Mouse (Mus musculus): ENCODE results near the gene Aadacl3. TPM values are rescaled to one million over a fixed set of nuclear protein-coding genes. Genes with fewer than 3 reads are reported as not detected.

Aadacl3 gene
- not detected in 2 replicates for polyA plus RNA-seq (2015; fragmentation: Nextera tagmentation; extraction: Ambion mirVana)

- no peaks in the 10 kb centered on the region for H3K27me3 ChIP-seq (ENCODE audit: control insufficient read depth, insufficient read depth, low read depth, low read length)
- ATAC-seq (ENCODE audit: low read depth) = no peak
- no peak within 1 kb of the TSS for H3K4me2 ChIP-seq (ENCODE audit: low read depth, low read length)
- 35% methylated on average over 3 of the region's 3 CpGs for WGBS (ENCODE audit: insufficient replicate concordance)
- no peak within 1 kb of the TSS for H3K4me3 ChIP-seq (ENCODE audit: low read depth, low read length)
- no peaks in the 10 kb centered on the region for H3K9me3 ChIP-seq (replicated peaks; ENCODE audit: control insufficient read depth, low read length)
- H3K9ac ChIP-seq (ENCODE audit: low read depth, low read length) = no peak within 1 kb of the TSS
- no peaks in the 10 kb centered on the region for H3K36me3 ChIP-seq (ENCODE audit: control insufficient read depth, insufficient read depth)
- no peaks in the 10 kb centered on the region for H3K4me1 ChIP-seq (ENCODE audit: control insufficient read depth, low read depth, low read length)
- H3K27ac ChIP-seq (ENCODE audit: low read length) = no peak within 1 kb of the TSS
These were observed at the start of gene Aadacl3 for GRCm38 (mm10) chr4:144463656-144464055. Aadacl3 (minus strand) TSS chr4:144463756.

DNA sequence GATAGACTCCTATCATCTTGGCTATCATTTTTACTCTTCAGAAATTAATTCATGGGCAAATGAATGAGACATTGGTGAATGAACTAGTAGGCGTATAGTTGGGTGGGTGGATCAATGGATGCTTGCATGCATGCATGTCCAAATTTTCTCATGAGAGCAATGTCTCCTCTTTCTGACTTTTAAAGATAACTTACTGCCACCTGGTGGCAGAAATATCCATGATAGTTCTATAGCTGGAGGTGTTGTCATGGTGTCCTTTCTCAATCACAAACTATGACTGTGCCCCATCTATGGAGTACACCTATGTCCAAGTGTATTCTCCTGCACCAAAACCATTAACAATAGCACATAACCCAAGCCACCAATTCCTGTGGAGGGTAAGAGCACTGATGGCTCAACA is 43.0 kb upstream of the Aadacl3 start:
- 51% methylated on average over 1 of the region's 1 CpGs for WGBS (ENCODE audit: insufficient replicate concordance)
- no peak overlapping the region for H3K9ac ChIP-seq (ENCODE audit: low read depth, low read length)
- H3K36me3 ChIP-seq (ENCODE audit: control insufficient read depth, insufficient read depth) = no peaks in the 10 kb centered on the region
- ATAC-seq (ENCODE audit: low read depth) = no peak
- H3K9me3 ChIP-seq (replicated peaks; ENCODE audit: control insufficient read depth, low read length) = no peaks in the 10 kb centered on the region; the same call in 1 of the 2 replicates
- no peak overlapping the region for H3K4me3 ChIP-seq (ENCODE audit: low read depth, low read length)
- no peak overlapping the region for H3K27ac ChIP-seq (ENCODE audit: low read length)
- H3K27me3 ChIP-seq (ENCODE audit: control insufficient read depth, insufficient read depth, low read depth, low read length) = no peaks in the 10 kb centered on the region
- H3K4me1 ChIP-seq (ENCODE audit: control insufficient read depth, low read depth, low read length) = no peaks in the 10 kb centered on the region
- no peak overlapping the region for H3K4me2 ChIP-seq (ENCODE audit: low read depth, low read length)

DNA sequence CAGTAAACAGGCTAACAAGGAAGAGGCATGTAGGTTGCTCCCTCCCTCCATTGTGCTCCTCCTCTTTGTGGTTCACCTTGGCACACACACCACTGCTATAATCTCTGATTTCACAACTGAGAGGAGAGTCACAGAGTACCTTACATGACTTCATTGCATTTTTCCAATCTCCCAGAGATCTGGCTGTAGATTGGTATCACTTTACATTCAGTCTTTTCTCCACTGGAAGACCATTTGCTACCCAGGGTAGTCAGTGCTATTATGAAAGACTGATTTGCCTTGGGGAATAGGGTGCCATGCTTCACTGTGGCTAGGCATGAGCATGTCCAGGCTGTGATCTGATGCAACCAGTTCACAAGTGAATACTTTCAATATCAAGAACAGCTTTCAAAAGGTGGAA is 29.8 kb upstream of the Aadacl3 start:
- Histone ChIP-seq H3K4me1 (ENCODE audit: control insufficient read depth, low read depth, low read length) (no peaks in the 10 kb centered on the region), H3K4me3 (ENCODE audit: low read depth, low read length) (no peak overlapping the region), H3K4me2 (ENCODE audit: low read depth, low read length) (no peak overlapping the region), H3K9me3 (replicated peaks; ENCODE audit: control insufficient read depth, low read length) (no peaks in the 10 kb centered on the region; the same call in 1 of the 2 replicates), H3K27me3 (ENCODE audit: control insufficient read depth, insufficient read depth, low read depth, low read length) (no peaks in the 10 kb centered on the region), H3K36me3 (ENCODE audit: control insufficient read depth, insufficient read depth) (no peaks in the 10 kb centered on the region), H3K27ac (ENCODE audit: low read length) (no peak overlapping the region), H3K9ac (ENCODE audit: low read depth, low read length) (no peak overlapping the region)
- ATAC-seq (ENCODE audit: low read depth) = no peak

- ATAC-seq (ENCODE audit: low read depth) = no peak
- WGBS (ENCODE audit: insufficient replicate concordance) = 50% methylated on average over 1 of the region's 1 CpGs
- H3K4me1 ChIP-seq (ENCODE audit: control insufficient read depth, low read depth, low read length) = no peaks in the 10 kb centered on the region
These were observed 4.5 kb upstream of the Aadacl3 start for GRCm38 (mm10) chr4:144468091-144468490.

DNA sequence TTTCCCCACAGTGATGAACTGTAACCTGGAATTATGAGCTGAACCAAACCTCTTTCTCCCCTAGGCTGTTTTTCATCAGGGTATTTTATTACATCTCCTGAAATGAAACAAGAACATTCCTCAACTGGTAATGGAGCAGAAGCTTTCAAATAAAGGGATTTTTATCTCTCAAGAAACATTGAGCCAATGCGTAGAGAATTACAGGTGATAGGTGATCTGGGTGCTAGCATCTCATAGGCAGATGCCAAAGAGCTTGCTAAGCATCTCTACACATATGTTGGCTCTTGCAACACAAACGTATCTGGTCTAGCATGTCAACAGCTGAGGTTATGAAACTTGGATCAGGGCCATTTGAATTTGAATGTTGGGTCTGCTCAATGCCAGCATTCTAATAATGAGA is 1.6 kb upstream of the Aadacl3 start:
- H3K36me3 ChIP-seq (ENCODE audit: control insufficient read depth, insufficient read depth) = no peaks in the 10 kb centered on the region
- ATAC-seq (ENCODE audit: low read depth) = no peak

More at GRCm38 (mm10) chr4:144468091-144468490, 4.5 kb upstream of the Aadacl3 start:
- H3K9ac ChIP-seq (ENCODE audit: low read depth, low read length) = no peak overlapping the region
- H3K4me2 ChIP-seq (ENCODE audit: low read depth, low read length) = no peak overlapping the region
- no peaks in the 10 kb centered on the region for H3K9me3 ChIP-seq (replicated peaks; ENCODE audit: control insufficient read depth, low read length)
- no peak overlapping the region for H3K4me3 ChIP-seq (ENCODE audit: low read depth, low read length)
- H3K27me3 ChIP-seq (ENCODE audit: control insufficient read depth, insufficient read depth, low read depth, low read length) = no peaks in the 10 kb centered on the region
- H3K27ac ChIP-seq (ENCODE audit: low read length) = no peak overlapping the region
- no peaks in the 10 kb centered on the region for H3K36me3 ChIP-seq (ENCODE audit: control insufficient read depth, insufficient read depth)

DNA sequence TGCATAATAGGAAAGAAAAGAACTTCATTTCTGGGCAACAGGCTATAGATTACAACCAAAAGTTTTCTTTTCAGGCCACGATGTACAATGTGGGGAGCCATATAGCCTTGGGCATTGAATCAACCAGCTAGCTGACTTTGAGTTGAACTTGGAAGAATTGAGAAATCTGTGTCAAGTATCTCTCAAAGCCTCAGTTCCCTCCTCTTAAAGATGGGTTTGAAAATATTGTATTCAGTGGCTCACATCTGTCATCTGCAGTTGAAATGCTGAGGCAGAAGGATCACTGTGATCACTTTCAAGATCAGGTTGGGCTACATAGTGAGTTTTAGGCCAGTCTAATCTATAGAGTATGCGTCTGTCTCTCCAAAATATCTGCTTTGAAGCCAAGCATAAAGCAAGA is 10.3 kb downstream of the Aadacl3 start, which contains the start of gene Gm9944:
TSS of gene Gm9944 (minus strand) at position 101 of the 400 bp plus-strand sequence.
- no peak within 1 kb of the TSS for H3K27ac ChIP-seq (ENCODE audit: low read length)
- WGBS (ENCODE audit: insufficient replicate concordance) = 36% methylated on average over 2 of the region's 2 CpGs
- H3K9ac ChIP-seq (ENCODE audit: low read depth, low read length) = no peak within 1 kb of the TSS
- H3K4me3 ChIP-seq (ENCODE audit: low read depth, low read length) = no peak within 1 kb of the TSS
- no peak for ATAC-seq (ENCODE audit: low read depth)
- H3K36me3 ChIP-seq (ENCODE audit: control insufficient read depth, insufficient read depth) = no peaks in the 10 kb centered on the region
- H3K9me3 ChIP-seq (replicated peaks; ENCODE audit: control insufficient read depth, low read length) = no peaks in the 10 kb centered on the region; the same call in 1 of the 2 replicates
- H3K4me2 ChIP-seq (ENCODE audit: low read depth, low read length) = no peak within 1 kb of the TSS
- H3K27me3 ChIP-seq (ENCODE audit: control insufficient read depth, insufficient read depth, low read depth, low read length) = no peaks in the 10 kb centered on the region
- no peaks in the 10 kb centered on the region for H3K4me1 ChIP-seq (ENCODE audit: control insufficient read depth, low read depth, low read length)

More for the DNA sequence above, 1.6 kb upstream of the Aadacl3 start:
- Histone ChIP-seq H3K9me3 (replicated peaks; ENCODE audit: control insufficient read depth, low read length) (no peaks in the 10 kb centered on the region), H3K4me2 (ENCODE audit: low read depth, low read length) (no peak overlapping the region), H3K27me3 (ENCODE audit: control insufficient read depth, insufficient read depth, low read depth, low read length) (no peaks in the 10 kb centered on the region), H3K9ac (ENCODE audit: low read depth, low read length) (no peak overlapping the region), H3K4me1 (ENCODE audit: control insufficient read depth, low read depth, low read length) (no peaks in the 10 kb centered on the region), H3K4me3 (ENCODE audit: low read depth, low read length) (no peak overlapping the region), H3K27ac (ENCODE audit: low read length) (no peak overlapping the region)
- WGBS (ENCODE audit: insufficient replicate concordance) = 45% methylated on average over 2 of the region's 2 CpGs

GRCm38 (mm10) chr4:144448546-144448945 is 15.0 kb downstream of the Aadacl3 start:
- 53% methylated on average over 2 of the region's 2 CpGs for WGBS (ENCODE audit: insufficient replicate concordance)
- no peaks in the 10 kb centered on the region for H3K27me3 ChIP-seq (ENCODE audit: control insufficient read depth, insufficient read depth, low read depth, low read length)
- no peak overlapping the region for H3K9ac ChIP-seq (ENCODE audit: low read depth, low read length)
- H3K36me3 ChIP-seq (ENCODE audit: control insufficient read depth, insufficient read depth) = no peaks in the 10 kb centered on the region
- no peaks in the 10 kb centered on the region for H3K4me1 ChIP-seq (ENCODE audit: control insufficient read depth, low read depth, low read length)
- H3K4me3 ChIP-seq (ENCODE audit: low read depth, low read length) = no peak overlapping the region
- no peaks in the 10 kb centered on the region for H3K9me3 ChIP-seq (replicated peaks; ENCODE audit: control insufficient read depth, low read length)
- ATAC-seq (ENCODE audit: low read depth) = no peak
- no peak overlapping the region for H3K27ac ChIP-seq (ENCODE audit: low read length)
- no peak overlapping the region for H3K4me2 ChIP-seq (ENCODE audit: low read depth, low read length)

GRCm38 (mm10) chr4:144441582-144441981 is 22.0 kb downstream of the Aadacl3 start:
- Histone ChIP-seq H3K4me1 (ENCODE audit: control insufficient read depth, low read depth, low read length) (no peaks in the 10 kb centered on the region), H3K27ac (ENCODE audit: low read length) (no peak overlapping the region), H3K4me3 (ENCODE audit: low read depth, low read length) (no peak overlapping the region), H3K9ac (ENCODE audit: low read depth, low read length) (no peak overlapping the region), H3K4me2 (ENCODE audit: low read depth, low read length) (no peak overlapping the region), H3K36me3 (ENCODE audit: control insufficient read depth, insufficient read depth) (no peaks in the 10 kb centered on the region), H3K27me3 (ENCODE audit: control insufficient read depth, insufficient read depth, low read depth, low read length) (no peaks in the 10 kb centered on the region), H3K9me3 (replicated peaks; ENCODE audit: control insufficient read depth, low read length) (no peaks in the 10 kb centered on the region)
- WGBS (ENCODE audit: insufficient replicate concordance) = 59% methylated on average over 1 of the region's 1 CpGs
- no peak for ATAC-seq (ENCODE audit: low read depth)

- no peak for ATAC-seq (ENCODE audit: low read depth)
- Histone ChIP-seq H3K4me1 (ENCODE audit: control insufficient read depth, low read depth, low read length) (no peaks in the 10 kb centered on the region), H3K9ac (ENCODE audit: low read depth, low read length) (no peak overlapping the region), H3K9me3 (replicated peaks; ENCODE audit: control insufficient read depth, low read length) (no peaks in the 10 kb centered on the region), H3K36me3 (ENCODE audit: control insufficient read depth, insufficient read depth) (no peaks in the 10 kb centered on the region), H3K4me2 (ENCODE audit: low read depth, low read length) (no peak overlapping the region), H3K4me3 (ENCODE audit: low read depth, low read length) (no peak overlapping the region), H3K27me3 (ENCODE audit: control insufficient read depth, insufficient read depth, low read depth, low read length) (no peaks in the 10 kb centered on the region), H3K27ac (ENCODE audit: low read length) (no peak overlapping the region)
- 58% methylated on average over 4 of the region's 4 CpGs for WGBS (ENCODE audit: insufficient replicate concordance)
These were observed 22.5 kb downstream of the Aadacl3 start for GRCm38 (mm10) chr4:144441095-144441494.
